ENCODE assay signal across 25 mouse cellular contexts in genomic region chr11:116968586-116968985, GRCm38 (mm10). TPM values are rescaled to one million over a fixed set of nuclear protein-coding genes. Genes with fewer than 3 reads are reported as not detected.
"Had no signal": no experiment of that assay in that cellular context is flagged by ENCODE, and none has a peak within 500 bp of the region (broad histone marks: within the 10 kb centered on the region; RNA-seq: fewer than 3 reads in every experiment).

No protein-coding gene starts in this region.

- H3K27me3 ChIP-seq: intestine, embryonic 15.5 days; limb, embryonic 12.5 days; limb, embryonic 15.5 days; neural tube, embryonic 12.5 days; stomach, embryonic 15.5 days had no signal

- H3K9me3 ChIP-seq: intestine, embryonic 15.5 days; limb, embryonic 12.5 days; limb, embryonic 15.5 days; megakaryocyte, embryonic 14.5 days; neural tube, embryonic 12.5 days; stomach, embryonic 15.5 days had no signal

- H3K36me3 ChIP-seq: intestine, embryonic 15.5 days; limb, embryonic 12.5 days; limb, embryonic 15.5 days; stomach, embryonic 15.5 days had no signal

- H3K4me1 ChIP-seq: intestine, embryonic 15.5 days; megakaryocyte, embryonic 14.5 days had no signal

- H3K27ac ChIP-seq: intestine, embryonic 15.5 days; kidney, postnatal 0 days; left cerebral cortex, adult 2 months; limb, embryonic 12.5 days; limb, embryonic 15.5 days; liver, embryonic 14.5 days; neural tube, embryonic 12.5 days; stomach, embryonic 15.5 days had no signal

- H3K4me2 ChIP-seq: intestine, embryonic 15.5 days; limb, embryonic 12.5 days; limb, embryonic 15.5 days; liver, embryonic 11.5 days; lung, embryonic 14.5 days; midbrain, embryonic 11.5 days; neural tube, embryonic 12.5 days; stomach, embryonic 15.5 days had no signal

- DNase-seq: kidney, adult 18-20 months; kidney, adult 9 months; kidney, postnatal 25 days; layer of hippocampus, postnatal 36 days; liver, postnatal 0 days; lung, embryonic 14.5 days; lung, postnatal 10 days; lung, postnatal 36 days; midbrain, embryonic 14.5 days; retina, postnatal 1 day; right cerebral cortex, postnatal 25 days; spleen, adult 18-20 months; thymus, postnatal 25 days had no signal

- ATAC-seq: intestine, embryonic 15.5 days; liver, postnatal 0 days had no signal

- H3K4me3 ChIP-seq: intestine, embryonic 15.5 days; left cerebral cortex, adult 2 months; limb, embryonic 12.5 days; limb, embryonic 15.5 days; neural tube, embryonic 12.5 days; stomach, embryonic 15.5 days had no signal

- H3K9ac ChIP-seq: intestine, embryonic 15.5 days; limb, embryonic 12.5 days; limb, embryonic 15.5 days; liver, embryonic 14.5 days; liver, postnatal 0 days; lung, embryonic 14.5 days; neural tube, embryonic 12.5 days; stomach, embryonic 15.5 days had no signal

RNA-seq across cellular contexts. Expression of gene Mgat5b, which starts 49.9 kb away (rescaled TPM):
- total RNA-seq: neutrophil, adult 5-6 weeks had no signal
- polyA plus RNA-seq: liver, embryonic 14.5 days; liver, postnatal 0 days had no signal
